Mouse (Mus musculus): ENCODE results near the gene Ginm1.

The Ginm1 gene

GRCm38 (mm10) chr10:7792751-7793385, at the start of gene Ginm1, which contains the start of gene Ppil4:
Gene Ginm1, minus strand, starts transcription at chr10:7792824.
Gene Ppil4, plus strand, starts transcription at chr10:7792891.
- peak; percentile 91 for DNase-seq (ENCODE audit: low spot score)

GRCm38 (mm10) chr10:7841571-7842080, 49.0 kb upstream of the Ginm1 start:
- no peak for DNase-seq (ENCODE audit: low spot score)

DNA sequence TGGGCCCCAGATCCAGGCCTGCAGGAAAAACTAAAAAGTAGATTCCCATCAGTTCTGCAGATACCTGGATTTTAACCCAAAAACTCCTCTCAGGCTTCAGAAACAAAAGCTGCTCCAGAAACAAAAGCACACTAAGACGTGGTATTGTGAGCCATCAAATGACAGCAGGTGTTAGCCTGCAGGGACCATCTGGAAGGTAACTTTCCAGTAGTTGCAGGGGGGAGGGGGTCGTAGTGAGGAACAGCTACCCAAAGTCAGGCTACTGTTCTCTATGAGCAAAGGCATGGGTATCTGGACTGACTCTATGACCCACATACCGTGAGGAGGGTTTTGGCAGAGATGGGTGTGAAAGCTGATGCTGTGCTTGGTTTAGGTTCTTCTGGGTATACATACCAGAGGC, 48.2 kb upstream of the Ginm1 start:
- DNase-seq (ENCODE audit: low spot score), result no peak

DNA sequence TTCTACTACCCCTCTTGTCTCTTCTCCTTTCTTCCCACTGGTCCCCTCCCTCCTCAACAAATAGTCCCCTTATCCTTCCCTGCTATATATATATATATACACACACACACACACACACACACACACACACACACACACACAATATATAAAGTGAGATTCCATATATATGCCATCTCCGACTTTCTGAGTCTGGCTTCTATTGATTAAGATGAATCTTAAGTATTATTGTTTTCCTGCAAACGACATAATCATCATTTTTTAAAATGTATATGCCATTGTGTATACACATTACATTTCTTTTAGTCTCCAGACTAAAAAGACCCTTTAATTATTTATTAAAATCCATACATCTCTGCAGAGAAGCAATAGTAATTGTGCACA, 47.7 kb upstream of the Ginm1 start:
- no peak for DNase-seq (ENCODE audit: low spot score)

DNA sequence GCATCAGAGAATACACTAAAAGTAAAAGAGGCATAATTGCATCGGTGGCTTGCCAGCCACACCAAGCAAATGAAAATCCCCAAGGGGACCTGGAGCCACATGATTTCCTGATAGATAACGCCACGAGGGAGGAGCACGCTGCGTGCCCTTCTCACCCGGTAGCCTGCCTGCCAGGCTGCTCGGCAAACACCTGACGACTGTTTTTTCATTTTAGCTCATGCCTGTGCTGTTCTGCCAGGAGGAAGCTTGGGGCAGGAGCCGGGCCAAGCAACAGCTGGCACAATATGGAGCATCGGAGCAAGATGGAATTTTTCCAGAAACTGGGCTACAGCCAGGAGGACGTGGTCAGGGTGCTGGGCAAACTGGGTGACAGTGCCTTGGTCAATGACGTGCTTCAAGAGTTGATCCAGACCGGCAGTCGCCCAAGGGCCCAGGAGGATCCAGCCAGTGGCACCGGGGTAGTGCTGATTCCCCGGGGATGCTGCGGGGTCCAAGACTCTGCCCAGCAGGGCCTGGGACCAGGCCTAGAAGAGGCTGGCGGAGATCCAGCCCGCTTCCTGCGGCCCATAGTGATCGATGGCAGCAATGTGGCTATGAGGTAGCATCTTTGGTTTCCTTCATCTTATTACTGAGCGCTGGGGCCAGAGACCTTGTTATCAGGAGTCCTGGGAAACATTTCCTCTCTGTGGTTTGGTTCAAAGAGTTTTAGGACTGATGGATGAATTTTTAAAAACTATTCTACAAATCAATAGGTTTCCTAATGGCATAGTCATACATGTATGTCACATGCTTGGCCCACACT, 47.1 kb upstream of the Ginm1 start:
- no peak for DNase-seq (ENCODE audit: low spot score)

- DNase-seq (ENCODE audit: low spot score), result no peak
Measured at GRCm38 (mm10) chr10:7838874-7839421, 46.3 kb upstream of the Ginm1 start.

DNA sequence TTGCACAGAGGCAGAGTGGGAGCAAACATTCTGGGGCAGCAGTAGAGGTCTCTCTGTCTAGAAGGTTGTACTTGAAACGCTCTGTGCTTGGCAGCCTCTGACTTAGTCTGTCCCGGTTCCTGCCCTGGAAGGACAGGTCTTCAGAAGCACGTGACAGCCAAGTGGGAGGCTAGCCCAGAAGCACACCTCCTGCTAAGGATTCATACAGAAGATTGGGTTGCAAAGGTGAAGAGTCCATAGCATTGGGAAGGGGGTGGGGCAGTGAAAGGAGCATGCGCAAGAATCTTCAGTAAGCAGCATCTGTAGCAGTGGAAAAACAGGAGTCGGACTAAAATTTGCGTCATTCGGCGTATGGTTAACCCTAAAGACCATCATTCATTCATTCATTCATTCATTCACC, 45.4 kb upstream of the Ginm1 start:
- no peak for DNase-seq (ENCODE audit: low spot score)

GRCm38 (mm10) chr10:7837446-7837845, 44.8 kb upstream of the Ginm1 start:
- DNase-seq (ENCODE audit: low spot score), result no peak

DNA sequence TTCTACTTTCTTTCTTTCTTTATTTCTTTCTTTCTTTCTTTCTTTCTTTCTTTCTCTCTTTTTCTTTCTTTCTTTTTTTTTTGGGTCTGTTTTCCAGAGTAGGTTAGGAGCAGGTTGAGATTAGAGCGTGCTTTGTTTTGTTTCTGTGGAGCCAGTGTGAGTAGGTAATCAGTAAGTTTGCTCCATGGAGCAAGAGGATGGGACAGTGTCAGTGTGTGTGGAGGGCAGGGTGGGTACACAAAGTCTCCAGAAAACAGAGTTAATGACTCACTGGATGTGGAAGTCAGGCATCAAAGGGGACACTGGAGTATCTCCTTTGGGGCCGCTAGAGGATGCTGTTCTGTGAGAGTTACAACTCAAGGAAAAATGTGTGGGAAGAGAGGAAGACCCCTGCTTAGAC, 44.3 kb upstream of the Ginm1 start:
- DNase-seq (ENCODE audit: low spot score), result no peak

DNA sequence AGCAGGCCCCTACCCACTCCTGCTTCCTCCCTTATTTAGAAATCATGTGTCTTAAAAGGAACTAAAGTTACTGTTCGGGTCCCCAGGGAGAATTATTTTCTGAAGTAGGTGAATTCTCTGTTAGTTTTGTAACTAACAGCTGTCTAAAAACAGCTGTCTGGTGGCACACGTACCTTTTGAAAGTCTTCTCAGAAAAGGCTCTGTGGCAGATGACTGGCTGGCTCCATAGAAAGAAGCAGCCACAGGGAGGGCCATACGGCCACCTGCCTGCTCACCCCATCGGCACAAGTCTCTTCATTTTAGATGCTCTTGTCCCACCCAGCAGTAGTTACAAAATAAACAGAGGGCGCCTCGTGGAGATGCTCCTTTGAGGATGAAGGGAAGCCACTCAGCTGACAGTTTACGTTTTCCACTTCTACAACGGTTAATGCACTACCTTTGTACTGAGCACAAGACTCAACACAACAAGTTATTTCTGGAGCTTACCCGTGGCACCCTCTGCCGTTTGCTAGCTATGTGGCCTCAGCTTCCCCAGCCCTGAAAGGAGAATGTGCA, 42.1 kb upstream of the Ginm1 start:
- no peak for DNase-seq (ENCODE audit: low spot score)

DNA sequence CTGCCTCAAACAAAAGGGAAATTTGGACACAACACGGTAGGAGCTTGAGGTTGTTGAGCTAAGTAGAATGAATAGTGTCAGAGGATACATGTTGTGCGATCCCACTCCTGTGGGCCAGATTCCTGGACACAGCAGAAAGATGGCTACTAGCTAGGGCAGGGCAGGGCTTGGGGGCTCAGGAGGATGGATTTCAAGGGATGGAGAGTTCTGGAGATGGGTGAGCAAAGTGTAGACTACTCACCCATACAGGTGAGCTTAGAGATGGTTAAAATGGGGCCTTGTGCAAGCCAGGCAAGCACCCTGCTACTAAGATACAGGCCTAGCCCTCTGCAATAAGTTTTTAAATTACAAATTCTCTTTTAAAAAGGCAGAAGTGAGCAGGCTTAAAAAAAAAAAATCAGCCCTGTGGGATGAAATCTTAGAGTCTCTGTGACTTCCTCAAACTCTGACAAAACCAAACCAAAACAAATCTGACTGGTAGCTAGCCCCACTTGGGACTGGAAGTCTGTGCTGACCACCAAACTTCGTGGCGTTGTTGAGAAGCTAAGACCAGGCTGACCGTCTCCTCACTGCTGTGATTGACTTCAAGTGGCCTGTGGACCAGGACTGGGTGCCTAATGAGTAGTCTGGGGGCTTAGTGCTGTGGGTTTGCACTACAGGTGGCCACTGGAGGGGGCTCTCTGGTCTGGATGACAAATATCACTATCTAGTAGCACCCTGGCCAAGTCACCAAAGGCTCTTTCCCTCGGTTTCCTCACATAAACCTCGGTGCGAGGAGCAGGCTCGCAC, 40.9 kb upstream of the Ginm1 start:
- no peak for DNase-seq (ENCODE audit: low spot score)

GRCm38 (mm10) chr10:7832171-7832676, 39.6 kb upstream of the Ginm1 start, which contains the start of gene Zc3h12d:
Gene Zc3h12d, plus strand, starts transcription at chr10:7832470.
- DNase-seq (ENCODE audit: low spot score), result no peak

- no peak for DNase-seq (ENCODE audit: low spot score)
Measured at GRCm38 (mm10) chr10:7826106-7826505, 33.5 kb upstream of the Ginm1 start.

DNA sequence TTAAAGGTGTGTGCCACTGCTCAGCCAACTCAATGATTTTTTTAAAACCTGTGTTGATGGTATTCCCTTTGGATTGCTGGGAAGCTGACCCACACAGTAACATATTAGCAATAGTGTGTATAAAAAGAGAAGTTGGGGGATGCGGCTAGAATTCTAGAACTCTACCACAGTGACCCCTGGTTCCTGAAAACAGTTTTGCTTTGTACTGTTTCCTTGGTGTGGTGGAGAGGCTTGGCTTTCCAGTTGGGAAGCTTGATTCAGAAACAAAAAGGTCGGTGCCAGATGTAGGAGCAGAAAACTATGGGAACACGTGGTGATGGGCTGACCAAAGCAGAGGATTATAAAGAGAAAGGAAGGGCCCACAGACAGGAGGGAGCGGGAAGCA, 32.6 kb upstream of the Ginm1 start:
- DNase-seq (ENCODE audit: low spot score), result no peak

DNA sequence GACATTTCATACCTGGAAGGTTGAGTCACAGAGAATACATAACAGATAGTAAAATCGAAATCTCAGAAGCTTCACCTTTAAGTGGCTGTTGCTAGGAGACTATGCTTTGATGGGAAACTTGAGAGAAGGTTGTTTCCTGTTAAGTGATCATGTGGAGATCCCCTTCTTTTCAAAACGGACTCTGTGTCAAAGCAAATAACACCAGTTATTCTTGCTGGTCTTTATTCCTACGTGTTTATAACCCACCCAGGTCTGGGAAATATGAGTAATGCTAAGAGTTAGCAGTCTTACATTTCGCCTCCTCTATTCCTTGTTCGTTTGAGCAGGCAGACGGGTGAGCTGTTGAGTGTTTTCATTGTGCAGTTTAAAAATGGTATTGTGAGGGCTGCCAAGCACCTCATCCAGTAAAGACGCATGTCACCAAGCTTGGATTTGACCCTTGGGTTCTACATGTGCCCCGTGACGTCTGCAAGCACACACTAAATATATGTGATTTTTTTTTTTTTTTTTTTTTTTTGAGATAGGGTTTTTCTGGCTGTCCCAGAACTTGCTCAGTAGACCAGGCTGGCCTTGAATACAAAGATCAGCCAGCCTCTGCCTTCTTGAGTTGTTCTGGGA, 32.1 kb upstream of the Ginm1 start:
- no peak for DNase-seq (ENCODE audit: low spot score)

DNA sequence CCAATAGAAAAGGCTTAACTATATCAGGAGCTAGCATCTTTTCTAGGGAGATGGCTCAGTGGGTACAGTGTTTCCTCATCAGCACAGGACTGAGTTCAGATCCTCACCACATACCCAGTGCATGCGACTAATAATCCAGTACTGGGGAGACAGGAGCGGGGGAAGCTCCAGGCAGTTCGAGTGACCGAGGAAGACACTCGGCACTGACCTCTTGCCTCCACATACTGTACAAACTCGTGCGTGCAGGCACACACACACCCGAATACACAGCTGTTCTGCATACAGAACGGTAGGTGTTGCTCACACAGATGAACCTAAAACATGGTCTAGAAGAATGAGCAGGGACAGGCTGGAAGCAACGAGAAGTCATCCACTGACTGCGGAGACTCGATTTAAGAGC, 29.4 kb upstream of the Ginm1 start:
- DNase-seq (ENCODE audit: low spot score), result no peak

- DNase-seq (ENCODE audit: low spot score), result no peak
Measured at GRCm38 (mm10) chr10:7820171-7820570, 27.5 kb upstream of the Ginm1 start.

DNA sequence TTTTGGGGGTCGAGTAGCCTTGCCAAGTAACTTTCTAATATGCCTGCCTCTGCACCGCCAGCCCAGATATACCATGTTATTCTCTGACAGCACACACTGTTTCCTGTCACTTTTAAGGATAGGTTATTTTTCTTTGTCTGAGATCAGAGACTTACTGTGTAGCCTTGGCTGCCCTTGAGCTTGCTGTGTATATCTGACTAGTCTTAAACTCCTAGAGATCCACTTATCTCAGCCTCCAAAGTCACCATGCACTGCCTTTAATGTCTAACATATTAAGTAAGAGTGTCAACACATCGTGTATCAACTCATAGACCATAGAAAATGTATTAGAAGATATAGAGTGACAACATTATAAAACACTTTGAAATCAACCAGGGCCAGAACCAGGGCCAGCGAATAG, 27.0 kb upstream of the Ginm1 start:
- no peak for DNase-seq (ENCODE audit: low spot score)

DNA sequence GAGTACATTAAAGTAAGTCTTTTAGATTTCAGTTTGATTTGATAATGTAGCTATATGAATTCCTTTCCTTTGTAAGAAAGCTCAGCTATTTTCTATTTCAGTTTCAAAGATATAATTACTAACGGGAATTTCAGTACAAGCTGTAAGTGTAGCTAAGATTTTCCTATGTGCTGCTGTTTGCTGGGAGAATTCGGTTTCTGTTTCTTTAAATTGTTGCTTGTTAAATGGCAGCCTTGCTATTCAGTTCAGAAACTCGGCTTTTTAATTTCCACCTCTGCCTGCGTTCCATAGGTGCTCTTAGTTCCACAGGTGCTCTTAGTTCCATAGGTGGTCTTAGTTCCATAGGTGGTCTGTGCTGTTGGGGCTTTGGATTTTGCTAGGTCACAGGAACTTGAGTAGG, 26.5 kb upstream of the Ginm1 start:
- no peak for DNase-seq (ENCODE audit: low spot score)

- DNase-seq (ENCODE audit: low spot score), result no peak
Measured at GRCm38 (mm10) chr10:7818676-7819075, 26.1 kb upstream of the Ginm1 start.

DNA sequence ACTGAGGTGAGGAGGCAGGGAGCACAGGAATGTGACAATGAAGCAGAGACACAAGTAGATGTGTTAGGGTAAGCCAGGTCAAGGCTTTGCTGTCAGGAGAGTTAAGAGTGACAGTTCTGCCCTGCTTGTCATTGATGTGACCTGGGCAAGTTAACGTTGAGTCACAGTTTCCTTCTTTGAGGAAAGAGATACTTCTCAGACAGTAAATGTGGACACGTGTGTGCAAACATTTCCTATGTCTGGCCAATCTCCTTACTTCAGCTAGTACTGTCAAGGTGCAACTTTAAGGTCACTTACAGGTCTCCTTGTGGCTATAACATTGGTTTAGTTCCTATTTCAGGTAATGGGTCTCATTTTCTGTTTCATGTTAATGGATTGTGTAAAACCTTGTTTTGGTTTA, 23.9 kb upstream of the Ginm1 start:
- no peak for DNase-seq (ENCODE audit: low spot score)
